In the genomic region with DNA sequence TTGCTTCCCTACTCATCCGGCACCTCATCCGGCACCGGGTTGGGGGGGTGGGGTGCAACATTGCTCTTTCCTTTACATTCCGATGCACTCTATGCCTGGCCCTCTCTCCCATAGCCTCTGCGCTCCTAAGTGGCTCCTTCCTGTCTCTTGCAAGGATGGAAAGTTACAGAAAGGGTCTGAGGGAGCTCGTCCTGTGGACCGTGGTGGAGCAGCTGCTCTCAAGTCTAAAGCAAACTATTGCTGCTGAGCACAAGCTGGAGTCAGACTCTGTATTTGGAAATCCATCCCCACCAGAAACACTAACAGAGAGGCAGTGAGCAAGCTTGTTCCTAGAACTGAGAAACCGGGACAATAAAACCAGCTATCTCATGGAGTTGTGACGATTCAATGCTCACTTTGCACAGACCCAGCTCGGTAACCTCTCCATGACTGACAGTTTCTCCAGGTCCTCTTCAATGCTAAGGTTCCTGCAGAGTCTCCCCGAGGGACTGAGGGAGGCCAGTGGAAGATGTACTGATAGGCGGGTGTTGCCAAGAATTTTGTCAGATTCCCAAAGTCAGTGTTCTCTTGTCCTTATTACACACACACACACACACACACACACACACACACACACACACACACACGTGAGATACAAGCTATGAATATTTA, we compare ENCODE assay signal across 8 mouse cellular contexts. TPM values are rescaled to one million over a fixed set of nuclear protein-coding genes. Genes with fewer than 3 reads are reported as not detected.
A peak's percentile ranks its signal among the peaks of the same experiment; 100 is the strongest.
DNase-seq lines count a peak whose midpoint lies in the region; ATAC-seq and TF ChIP-seq lines count a peak whose summit lies in the region.

No protein-coding gene starts in this region.

- no peak for TF ChIP-seq EP300 in heart, postnatal 0 days (IDR thresholded peaks at IDR 0.05; ENCODE audit: low read depth)

- peak overlapping the region; percentile 98 for H3K27ac ChIP-seq in heart, postnatal 0 days (ENCODE audit: low read depth)
- peak overlapping the region; percentile 82 for H3K27ac ChIP-seq in liver, embryonic 13.5 days
- H3K27ac ChIP-seq in small intestine, adult 2 months (ENCODE audit: insufficient read depth, low read depth, low read length): peak overlapping the region; percentile 77

- H3K27me3 ChIP-seq in heart, postnatal 0 days (ENCODE audit: control insufficient read depth, insufficient read depth, low read length): no peaks in the 10 kb centered on the region
- 0 out of 2 replicates have a peak, but pooled peaks cover 3% of the 10 kb centered on the region for H3K27me3 ChIP-seq in liver, embryonic 13.5 days
- no peaks in the 10 kb centered on the region for H3K27me3 ChIP-seq in small intestine, adult 2 months (ENCODE audit: control insufficient read depth, insufficient read depth, low read length)

- H3K4me2 ChIP-seq in heart, postnatal 0 days (ENCODE audit: low read depth, low read length): peak overlapping the region; percentile 80
- peak overlapping the region; percentile 94 for H3K4me2 ChIP-seq in liver, embryonic 13.5 days

- peak; percentile 30 to 39 for DNase-seq in left cerebral cortex, postnatal 25 days (ENCODE audit: low spot score in 2 of 2)
- DNase-seq in left cerebral cortex, postnatal 10 days (ENCODE audit: extremely low spot score in 1 of 2, low spot score in 2 of 2): no peak
- DNase-seq in brain, adult 2 months (ENCODE audit: low read depth, low spot score): peak; percentile 58
- no peak for DNase-seq in heart, postnatal 0 days (ENCODE audit: low spot score)
- DNase-seq in liver, embryonic 13.5 days: no peak
- DNase-seq in left cerebral cortex, adult 11 months (ENCODE audit: low spot score): no peak
- DNase-seq in right cerebral cortex, adult 18-20 months: no peak

- no peak for TF ChIP-seq POLR2A in small intestine, adult 2 months (IDR thresholded peaks at IDR 0.05; ENCODE audit: low read depth, low read length)

- no peaks in the 10 kb centered on the region for H3K36me3 ChIP-seq in heart, postnatal 0 days (replicated peaks; ENCODE audit: control insufficient read depth, insufficient read depth, low read length)
- peaks cover 12% of the 10 kb centered on the region; the same call in 1 of the 2 replicates for H3K36me3 ChIP-seq in liver, embryonic 13.5 days
- H3K36me3 ChIP-seq in small intestine, adult 2 months (ENCODE audit: control insufficient read depth, insufficient read depth, low read length): no peaks in the 10 kb centered on the region

- H3K9me3 ChIP-seq in heart, postnatal 0 days (replicated peaks; ENCODE audit: control insufficient read depth, low read length): no peaks in the 10 kb centered on the region
- H3K9me3 ChIP-seq in liver, embryonic 13.5 days (replicated peaks): no peaks in the 10 kb centered on the region

- TF ChIP-seq CTCF in heart, postnatal 0 days (IDR thresholded peaks at IDR 0.05; ENCODE audit: low read depth): no peak
- no peak for TF ChIP-seq CTCF in small intestine, adult 2 months (IDR thresholded peaks at IDR 0.05; ENCODE audit: extremely low read depth, insufficient read length, insufficient replicate concordance, low read depth, low read length)

- no peak for ATAC-seq in heart, postnatal 0 days (ENCODE audit: insufficient read depth, low read depth)
- ATAC-seq in liver, embryonic 13.5 days (ENCODE audit: low read depth): no peak

- H3K4me1 ChIP-seq in heart, postnatal 0 days (ENCODE audit: control insufficient read depth, insufficient read depth): peaks cover 15% of the 10 kb centered on the region
- H3K4me1 ChIP-seq in liver, embryonic 13.5 days (replicated peaks): peaks cover 33% of the 10 kb centered on the region
- H3K4me1 ChIP-seq in small intestine, adult 2 months (ENCODE audit: control insufficient read depth, insufficient read depth, insufficient read length, low read length): peaks cover 7% of the 10 kb centered on the region; the same call in 1 of the 2 replicates

- peak overlapping the region; percentile 100 for H3K4me3 ChIP-seq in heart, postnatal 0 days (ENCODE audit: low read depth, low read length)
- H3K4me3 ChIP-seq in liver, embryonic 13.5 days (replicated peaks): peak overlapping the region; percentile 99
- H3K4me3 ChIP-seq in small intestine, adult 2 months (ENCODE audit: low read depth, low read length): peak overlapping the region; percentile 90

- WGBS in heart, postnatal 0 days: 0% methylated on average over 13 of the region's 13 CpGs
- 1% methylated on average over 13 of the region's 13 CpGs for WGBS in liver, embryonic 13.5 days (ENCODE audit: insufficient replicate concordance)
- 1% methylated on average over 13 of the region's 13 CpGs for WGBS in small intestine, adult 2 months

- H3K9ac ChIP-seq in heart, postnatal 0 days (replicated peaks; ENCODE audit: low read depth, low read length): peak overlapping the region; percentile 95
- peak overlapping the region; percentile 94 for H3K9ac ChIP-seq in liver, embryonic 13.5 days

- intact Hi-C loops in left cerebral cortex, postnatal 25 days (cut with DNase I): loop anchor here (5.0 kb wide), 1 partner anchor 127 kb away; the partner anchor contains the start of gene Map6
- intact Hi-C loops in left cerebral cortex, postnatal 10 days (cut with DNase I): loop anchor here (5.0 kb wide), 1 partner anchor 33 kb away; no protein-coding TSS in a partner anchor

RNA-seq across cellular contexts. Expression of gene Uvrag, which starts 1.0 kb away (rescaled TPM):
- 10 to 100 TPM; 50.9 to 56.3 TPM for total RNA-seq in left cerebral cortex, postnatal 25 days (2021)
- total RNA-seq in left cerebral cortex, postnatal 10 days (2021): 10 to 100 TPM; 40.4 to 42.9 TPM
- total RNA-seq in heart, postnatal 0 days (2014; rRNA removed; ENCODE audit: low replicate concordance): 37.2 and 38.1 TPM in 2 replicates
- 11.1 and 11.8 TPM in 2 replicates for polyA plus RNA-seq in heart, postnatal 0 days (2015; fragmentation: Nextera tagmentation; extraction: Ambion mirVana)
- 8.9 and 9.0 TPM in 2 replicates for polyA plus RNA-seq in liver, embryonic 13.5 days (2015; fragmentation: Nextera tagmentation; extraction: Ambion mirVana)
- 14.8 and 28.2 TPM in 2 replicates for polyA plus RNA-seq in small intestine, adult 2 months (2012; rRNA removed)

RNA-seq across cellular contexts. Expression of gene Dgat2, which starts 42.6 kb away (rescaled TPM):
- total RNA-seq in left cerebral cortex, postnatal 25 days (2021): 10 to 100 TPM; 67.5 to 72.6 TPM
- 10 to 100 TPM; 91.8 to 94.0 TPM for total RNA-seq in left cerebral cortex, postnatal 10 days (2021)
- 114 and 121 TPM in 2 replicates for total RNA-seq in heart, postnatal 0 days (2014; rRNA removed; ENCODE audit: low replicate concordance)
- polyA plus RNA-seq in heart, postnatal 0 days (2015; fragmentation: Nextera tagmentation; extraction: Ambion mirVana): 112 and 115 TPM in 2 replicates
- 71.1 and 73.4 TPM in 2 replicates for polyA plus RNA-seq in liver, embryonic 13.5 days (2015; fragmentation: Nextera tagmentation; extraction: Ambion mirVana)
- polyA plus RNA-seq in small intestine, adult 2 months (2012; rRNA removed): 159 and 234 TPM in 2 replicates

Comparison
In these comparisons a context has a peak if more than half of its experiments do, and no peak if none do; other contexts are left out.
1. DNase-seq: peak in left cerebral cortex, postnatal 25 days (2 of 2) and brain, adult 2 months (single experiment); none in left cerebral cortex, postnatal 10 days (0 of 2), heart, postnatal 0 days (single experiment), liver, embryonic 13.5 days (single experiment), left cerebral cortex, adult 11 months (single experiment) and right cerebral cortex, adult 18-20 months (single experiment).
2. Peak in every context shown above with its lines, with median percentiles within 50 percentile points of each other: H3K27ac ChIP-seq and H3K4me3 ChIP-seq.